Mouse (Mus musculus): ENCODE data around the gene Ccl17.

Ccl17 gene

DNA sequence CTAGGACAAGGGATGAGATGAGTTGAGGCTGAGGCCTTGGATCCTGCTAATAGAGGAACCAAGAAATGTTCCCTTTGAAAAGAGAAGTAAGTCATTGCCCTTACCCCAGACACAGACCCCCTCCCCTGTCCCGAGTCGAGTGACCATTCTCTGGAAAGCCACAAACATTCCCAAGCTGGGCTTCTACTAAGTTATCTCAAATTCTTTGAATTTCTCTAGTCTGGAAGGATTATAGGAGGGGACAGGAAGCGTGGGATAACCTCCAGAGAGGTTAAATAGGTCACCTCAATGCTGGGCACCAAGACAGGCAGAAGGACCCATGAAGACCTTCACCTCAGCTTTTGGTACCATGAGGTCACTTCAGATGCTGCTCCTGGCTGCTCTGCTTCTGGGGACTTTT lies at the start of gene Ccl17:
Gene Ccl17 (plus strand): TSS at position 301 of the 400 bp plus-strand sequence.
- DNase-seq (ENCODE audit: low spot score in 2 of 2) = no peak

- no peak for DNase-seq (ENCODE audit: low spot score in 2 of 2)
Observed at GRCm38 (mm10) chr8:94767035-94767434, 43.2 kb upstream of the Ccl17 start.

GRCm38 (mm10) chr8:94770945-94771344 lies 39.3 kb upstream of the Ccl17 start:
- DNase-seq (ENCODE audit: low spot score in 2 of 2) = no peak

GRCm38 (mm10) chr8:94771941-94772670 lies 38.1 kb upstream of the Ccl17 start, which contains the start of gene Cx3cl1:
TSS of gene Cx3cl1 (plus strand) at chr8:94772009.
- peak; percentile 82 to 91 for DNase-seq (ENCODE audit: low spot score in 2 of 2)

DNA sequence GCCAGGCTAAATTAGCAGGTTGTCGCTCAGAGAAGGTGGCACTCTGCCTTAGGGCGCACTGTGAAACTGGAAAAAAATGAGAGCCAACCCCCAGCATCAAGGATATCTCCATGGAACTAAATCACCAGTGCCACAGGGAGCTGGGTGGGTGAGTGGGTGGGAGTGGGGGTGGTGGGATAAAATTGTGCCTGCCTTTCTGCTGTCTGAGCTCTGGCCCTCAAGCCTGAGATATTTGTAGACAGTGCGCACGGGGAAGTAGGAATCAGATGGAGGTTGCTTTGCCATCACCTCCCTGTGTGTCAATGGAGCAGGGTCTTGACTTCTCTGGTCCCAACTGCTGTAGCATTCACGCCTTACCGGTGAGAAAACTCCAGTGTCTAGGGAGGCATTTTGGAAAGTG lies 37.2 kb upstream of the Ccl17 start:
- DNase-seq (ENCODE audit: low spot score in 2 of 2) = peak in 1 of 2 experiments; percentile 52

DNA sequence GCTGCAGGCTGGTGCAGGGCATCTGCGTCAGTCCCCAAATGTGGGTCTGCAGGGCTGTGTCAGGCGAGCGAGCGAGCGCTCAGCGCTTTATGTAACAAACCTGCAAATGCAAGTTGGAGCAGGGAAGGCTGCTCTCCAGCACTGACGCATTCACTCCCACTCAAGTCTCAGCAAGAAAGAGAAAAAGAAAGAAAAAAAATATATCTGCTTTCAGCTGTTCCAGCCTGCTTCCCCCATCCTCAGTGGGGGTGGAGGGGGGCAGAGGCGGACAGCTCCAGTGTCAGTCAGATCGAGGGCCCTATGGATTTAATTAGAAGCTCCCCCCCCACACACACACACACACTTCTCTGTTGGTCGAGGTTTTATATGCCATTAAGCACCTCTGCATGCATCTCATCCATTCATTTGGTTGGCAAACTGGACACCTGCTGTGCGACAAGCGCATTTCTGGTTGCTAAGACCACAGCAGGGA lies 36.5 kb upstream of the Ccl17 start:
- DNase-seq (ENCODE audit: low spot score in 2 of 2) = peak; percentile 84

DNA sequence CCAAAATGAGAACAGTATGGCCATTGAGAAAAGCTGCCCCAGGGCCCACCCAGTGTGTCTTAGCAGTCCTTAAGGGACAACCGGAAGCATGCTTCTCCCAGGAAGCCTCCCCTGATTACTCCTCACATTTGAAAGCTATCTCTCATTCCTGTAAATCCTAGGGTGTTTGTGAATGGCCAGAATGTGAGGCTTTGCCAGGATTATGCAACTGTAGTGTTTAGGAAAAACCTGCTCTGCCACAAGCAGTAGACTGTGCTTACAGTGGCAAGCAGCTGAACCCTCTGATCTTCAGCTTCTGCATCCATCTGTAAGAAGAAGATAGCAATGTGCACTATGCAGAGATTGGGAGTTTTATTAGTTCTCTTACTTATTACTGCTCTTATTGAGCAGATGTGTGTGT lies 35.7 kb upstream of the Ccl17 start:
- peak in 1 of 2 experiments; percentile 41 for DNase-seq (ENCODE audit: low spot score in 2 of 2)

GRCm38 (mm10) chr8:94776346-94776745 lies 33.9 kb upstream of the Ccl17 start:
- no peak for DNase-seq (ENCODE audit: low spot score in 2 of 2)

DNA sequence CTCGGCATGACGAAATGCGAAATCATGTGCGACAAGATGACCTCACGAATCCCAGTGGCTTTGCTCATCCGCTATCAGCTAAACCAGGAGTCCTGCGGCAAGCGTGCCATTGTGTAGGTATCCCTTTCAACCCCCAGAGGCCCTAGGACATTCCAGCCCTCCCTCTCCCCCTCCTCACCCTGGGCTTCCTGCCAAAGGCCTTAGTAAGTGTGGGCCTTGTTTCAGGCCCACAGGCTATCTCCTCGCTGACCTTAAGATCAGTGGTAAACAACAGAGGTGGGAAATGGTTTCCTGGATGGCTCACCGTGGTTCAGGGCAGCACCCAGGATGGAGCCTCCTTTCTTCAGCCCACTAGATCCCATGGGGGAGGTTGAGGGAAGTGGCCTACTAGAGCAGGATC lies 32.2 kb upstream of the Ccl17 start:
- DNase-seq (ENCODE audit: low spot score in 2 of 2) = no peak

DNA sequence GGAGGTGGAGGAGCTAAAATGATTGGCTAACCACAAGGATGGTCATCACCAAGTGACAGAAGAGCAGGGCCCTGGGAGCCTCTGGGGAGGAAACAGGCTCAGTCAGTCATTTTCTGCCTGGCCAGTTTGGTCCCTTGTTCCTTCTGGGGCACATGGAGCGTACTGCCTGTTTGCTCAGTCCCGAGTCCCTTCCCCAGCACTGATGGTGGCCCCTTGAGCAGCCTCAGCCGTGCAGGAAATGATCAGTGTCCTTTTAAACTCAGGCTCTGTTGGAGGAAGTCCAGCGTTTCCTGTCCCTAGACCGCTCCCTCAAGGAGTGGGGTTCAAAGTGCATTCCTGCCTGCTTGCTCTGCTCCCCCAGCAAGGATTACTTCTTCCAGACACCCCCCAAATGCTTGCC lies 31.8 kb upstream of the Ccl17 start:
- DNase-seq (ENCODE audit: low spot score in 2 of 2) = no peak

GRCm38 (mm10) chr8:94778895-94779533 lies 31.2 kb upstream of the Ccl17 start:
- DNase-seq (ENCODE audit: low spot score in 2 of 2) = no peak

DNA sequence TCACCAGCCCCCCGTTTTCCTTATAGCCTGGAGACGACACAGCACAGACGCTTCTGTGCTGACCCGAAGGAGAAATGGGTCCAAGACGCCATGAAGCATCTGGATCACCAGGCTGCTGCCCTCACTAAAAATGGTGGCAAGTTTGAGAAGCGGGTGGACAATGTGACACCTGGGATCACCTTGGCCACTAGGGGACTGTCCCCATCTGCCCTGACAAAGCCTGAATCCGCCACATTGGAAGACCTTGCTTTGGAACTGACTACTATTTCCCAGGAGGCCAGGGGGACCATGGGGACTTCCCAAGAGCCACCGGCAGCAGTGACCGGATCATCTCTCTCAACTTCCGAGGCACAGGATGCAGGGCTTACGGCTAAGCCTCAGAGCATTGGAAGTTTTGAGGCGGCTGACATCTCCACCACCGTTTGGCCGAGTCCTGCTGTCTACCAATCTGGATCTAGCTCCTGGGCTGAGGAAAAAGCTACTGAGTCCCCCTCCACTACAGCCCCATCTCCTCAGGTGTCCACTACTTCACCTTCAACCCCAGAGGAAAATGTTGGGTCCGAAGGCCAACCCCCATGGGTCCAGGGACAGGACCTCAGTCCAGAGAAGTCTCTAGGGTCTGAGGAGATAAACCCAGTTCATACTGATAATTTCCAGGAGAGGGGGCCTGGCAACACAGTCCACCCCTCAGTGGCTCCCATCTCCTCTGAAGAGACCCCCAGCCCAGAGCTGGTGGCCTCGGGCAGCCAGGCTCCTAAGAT lies 30.5 kb upstream of the Ccl17 start:
- no peak for DNase-seq (ENCODE audit: low spot score in 2 of 2)

GRCm38 (mm10) chr8:94780491-94781154 lies 29.6 kb upstream of the Ccl17 start:
- DNase-seq (ENCODE audit: low spot score in 2 of 2) = no peak

DNA sequence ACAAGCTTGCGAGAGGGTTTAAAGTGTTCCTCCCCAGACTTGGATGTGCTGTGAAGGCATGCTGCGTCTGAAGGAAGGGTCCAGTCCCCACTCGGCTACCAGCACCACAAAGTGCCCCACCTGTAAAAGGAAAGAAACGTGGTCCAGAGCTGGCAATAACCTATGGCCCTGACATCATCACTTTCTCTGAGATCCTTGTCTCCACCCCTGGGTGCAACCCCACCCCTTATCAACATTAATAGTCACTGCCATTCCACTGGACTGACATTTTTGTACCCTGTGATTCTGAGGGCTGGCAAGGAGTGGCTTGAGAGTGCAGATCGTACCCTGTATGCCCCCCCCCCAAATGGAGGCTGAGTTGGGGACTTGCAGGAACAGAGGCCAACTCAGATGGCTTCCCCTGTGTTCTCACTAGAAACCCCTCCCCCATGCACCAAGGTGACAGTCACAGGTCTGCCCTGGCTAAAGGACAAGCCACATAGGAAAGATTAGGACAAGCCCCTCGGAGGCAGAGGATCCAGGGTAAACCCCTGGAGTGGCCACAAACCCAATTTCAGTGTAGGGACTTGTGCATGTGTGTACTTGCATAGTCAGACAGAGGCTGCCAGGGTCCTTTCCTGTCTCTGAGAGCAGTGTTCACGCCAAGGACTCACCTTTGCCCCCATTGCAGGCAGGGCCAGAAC lies 29.0 kb upstream of the Ccl17 start:
- no peak for DNase-seq (ENCODE audit: low spot score in 2 of 2)

DNA sequence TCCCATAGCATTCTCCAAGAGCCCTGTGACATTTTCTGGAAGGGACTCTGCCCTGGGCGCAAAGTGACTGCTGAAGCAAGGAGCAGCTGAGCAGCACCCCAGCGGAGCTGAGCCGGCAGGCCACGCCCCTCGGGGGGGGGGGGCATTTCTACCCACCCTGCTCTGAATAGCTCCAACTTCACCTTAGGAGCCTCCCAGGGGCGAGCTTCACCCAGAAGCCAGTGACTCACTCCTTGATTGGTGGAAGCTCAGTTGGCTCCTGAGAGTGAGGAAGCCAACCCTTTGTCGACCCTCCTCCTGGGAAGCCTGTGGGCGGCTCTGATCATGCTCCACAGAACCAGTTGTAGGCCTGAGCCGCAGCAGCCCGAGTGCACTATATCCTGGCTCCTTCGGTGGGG lies 28.4 kb upstream of the Ccl17 start:
- DNase-seq (ENCODE audit: low spot score in 2 of 2) = no peak

- DNase-seq (ENCODE audit: low spot score in 2 of 2) = no peak
Observed at GRCm38 (mm10) chr8:94783890-94784289, 26.4 kb upstream of the Ccl17 start.

- DNase-seq (ENCODE audit: low spot score in 2 of 2) = no peak
Observed at GRCm38 (mm10) chr8:94785247-94785985, 24.8 kb upstream of the Ccl17 start.

GRCm38 (mm10) chr8:94785995-94786595 lies 24.2 kb upstream of the Ccl17 start:
- DNase-seq (ENCODE audit: low spot score in 2 of 2) = no peak

DNA sequence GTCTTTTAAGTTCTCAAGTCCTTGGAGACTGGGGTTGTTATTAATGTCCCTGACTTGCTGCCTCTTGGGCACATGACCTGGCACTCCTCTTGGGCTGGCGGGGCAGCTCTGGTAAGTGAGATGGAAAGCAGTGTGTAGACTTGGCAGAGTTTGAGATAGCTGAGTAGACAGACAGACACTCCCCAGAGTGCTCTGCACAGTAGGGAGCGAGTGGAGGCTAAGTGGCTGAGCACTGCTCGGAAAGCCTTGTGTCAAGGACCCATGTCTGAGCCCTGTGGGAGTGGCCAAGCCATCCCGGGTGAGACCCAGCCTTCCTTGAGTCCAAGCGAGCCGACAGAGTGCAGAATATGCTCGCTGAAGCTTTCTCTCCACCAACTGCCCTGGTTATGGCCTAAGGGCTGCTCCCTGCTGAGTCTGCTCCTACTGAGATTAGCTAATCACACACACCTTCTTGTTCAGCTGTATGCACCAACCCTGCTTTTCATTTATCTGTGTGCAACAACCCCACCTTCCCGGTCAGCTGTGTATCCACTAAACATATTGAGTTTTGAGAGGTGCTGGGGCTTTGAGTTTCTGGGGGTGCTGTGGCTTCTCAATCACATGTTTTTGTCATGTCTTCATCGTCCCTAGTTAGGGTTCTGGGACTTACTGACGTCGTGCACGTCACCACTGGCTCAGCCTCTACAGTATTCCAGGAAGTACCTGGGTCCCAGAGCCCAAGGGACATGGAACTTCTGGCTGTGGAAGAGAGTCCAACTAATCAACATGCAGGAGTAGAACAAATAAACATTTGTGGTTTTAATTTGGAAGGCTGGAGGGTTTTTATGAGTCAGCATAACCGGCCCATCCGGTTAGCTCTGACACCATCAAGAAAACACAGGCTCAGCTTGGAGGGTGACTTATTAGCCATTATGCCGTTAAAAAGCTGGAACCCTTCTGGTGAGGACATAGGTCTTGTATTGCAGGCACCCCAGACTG lies 22.4 kb upstream of the Ccl17 start:
- DNase-seq (ENCODE audit: low spot score in 2 of 2) = no peak
